Mouse (Mus musculus) small intestine, adult 2 months (tissue): ENCODE data around the gene Mcu. TPM values are rescaled to one million over a fixed set of nuclear protein-coding genes. Genes with fewer than 3 reads are reported as not detected.

Experiments used
- H3K27ac ChIP-seq: fragments of 200-500 bp; 2 replicates; pipeline ENCODE4 v1.5.1; 2012; ENCODE audit warnings: low read depth, low read length, control low read depth, inconsistent platforms; ENCODE audit not compliant: insufficient read depth
- H3K27me3 ChIP-seq: fragments of 200-500 bp; 2 replicates; pipeline ENCODE4 v1.6.1; 2012; ENCODE audit warnings: mild to moderate bottlenecking, moderate library complexity, low read length, inconsistent platforms; ENCODE audit not compliant: control insufficient read depth, insufficient read depth
- H3K36me3 ChIP-seq: fragments of 200-500 bp; 2 replicates; pipeline ENCODE4 v1.6.1; 2012; ENCODE audit warnings: mild to moderate bottlenecking, low read length, control low read depth, inconsistent platforms; ENCODE audit not compliant: control insufficient read depth, insufficient read depth
- H3K4me1 ChIP-seq: fragments of 200-500 bp; 2 replicates; pipeline ENCODE4 v1.6.1; 2012; ENCODE audit warnings: low read length, inconsistent platforms, mixed read lengths; ENCODE audit not compliant: control insufficient read depth, insufficient read depth, insufficient read length
- H3K4me3 ChIP-seq: fragments of 200-500 bp; 2 replicates; pipeline ENCODE4 v1.5.1; 2012; ENCODE audit warnings: low read depth, mild to moderate bottlenecking, control low read depth, inconsistent platforms, low read length, moderate library complexity
- CTCF ChIP-seq: fragments of 200-500 bp; IDR thresholded peaks from 2 replicates; pipeline ENCODE4 v1.5.1; 2012; ENCODE audit warnings: low read depth, mild to moderate bottlenecking, control low read depth, inconsistent platforms, low read length, moderate library complexity, mixed read lengths; ENCODE audit not compliant: insufficient replicate concordance, insufficient read length; ENCODE audit errors: extremely low read depth
- POLR2A ChIP-seq: fragments of 200-500 bp; IDR thresholded peaks from 2 replicates; pipeline ENCODE4 v1.6.1; 2012; ENCODE audit warnings: low read depth, mild to moderate bottlenecking, control low read depth, inconsistent platforms, low read length, moderate library complexity
- WGBS: fragments of 180-500 bp; shearing (Covaris S2); methylation state at CpG from one replicate; pipeline ENCODE4 v1.1.7; 2018; 5-methylcytosine and 5-hydroxymethylcytosine counted together
- polyA plus RNA-seq: library from polyadenylated mRNA; depleted of rRNA; stranded (reverse); fragments of >200 nt; gene quantifications from 2 replicates; pipeline ENCODE4 v1.2.3, GENCODE M21; 2012

Mcu gene
- polyA plus RNA-seq, 1 experiment, result 87.5 TPM

DNA sequence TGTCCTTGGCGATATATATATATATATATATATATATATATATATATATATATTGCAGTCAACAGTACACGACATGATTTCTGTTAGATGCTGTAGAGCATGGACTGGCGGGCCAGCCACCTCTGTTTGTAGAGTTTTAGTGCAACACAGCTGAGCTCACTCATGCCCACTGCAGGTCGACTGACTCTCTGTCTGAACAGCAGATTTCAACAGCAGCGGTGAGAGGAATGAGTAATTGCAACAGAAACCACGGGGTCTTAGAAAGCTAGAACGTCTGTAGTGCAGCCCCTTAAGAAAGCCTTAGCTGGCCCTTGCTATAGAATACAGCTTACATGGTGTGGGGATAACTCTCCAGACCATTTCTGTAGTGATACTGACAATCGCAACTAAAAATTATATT is 121.6 kb downstream of the Mcu start:
- WGBS, result 81% methylated on average over 8 of the region's 8 CpGs
- Histone ChIP-seq H3K4me1 (no peaks in the 10 kb centered on the region), H3K36me3 (peaks cover 5% of the 10 kb centered on the region), H3K27me3 (no peaks in the 10 kb centered on the region), H3K27ac (no peak overlapping the region), H3K4me3 (no peak overlapping the region)
- no peak for TF ChIP-seq CTCF

DNA sequence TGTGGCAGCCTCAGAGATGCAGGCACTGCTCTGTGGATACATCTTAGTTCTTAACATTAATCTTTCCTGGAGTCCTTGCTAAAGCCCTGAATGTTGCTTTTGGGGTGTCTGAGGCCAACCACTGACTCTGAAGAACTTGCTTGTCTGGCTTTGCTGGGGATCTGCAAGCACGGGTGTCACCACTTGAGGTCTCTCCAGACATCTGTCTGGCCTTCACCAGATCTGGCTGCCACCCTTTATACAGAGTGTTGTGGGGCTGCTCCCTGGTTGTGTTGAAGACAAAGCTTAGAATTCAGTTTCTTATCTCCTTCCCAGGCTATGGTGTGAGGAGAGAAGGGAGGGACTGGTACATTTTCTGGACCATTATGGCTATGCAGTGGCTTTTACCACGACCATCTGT is 122.4 kb downstream of the Mcu start:
- no peaks in the 10 kb centered on the region for H3K4me1 ChIP-seq
- peaks cover 13% of the 10 kb centered on the region for H3K36me3 ChIP-seq
- no peak for TF ChIP-seq CTCF
- no peak for TF ChIP-seq POLR2A
- 20% methylated on average over 2 of the region's 2 CpGs for WGBS
- no peak overlapping the region for H3K4me3 ChIP-seq
- no peak overlapping the region for H3K27ac ChIP-seq
- H3K27me3 ChIP-seq, result no peaks in the 10 kb centered on the region

DNA sequence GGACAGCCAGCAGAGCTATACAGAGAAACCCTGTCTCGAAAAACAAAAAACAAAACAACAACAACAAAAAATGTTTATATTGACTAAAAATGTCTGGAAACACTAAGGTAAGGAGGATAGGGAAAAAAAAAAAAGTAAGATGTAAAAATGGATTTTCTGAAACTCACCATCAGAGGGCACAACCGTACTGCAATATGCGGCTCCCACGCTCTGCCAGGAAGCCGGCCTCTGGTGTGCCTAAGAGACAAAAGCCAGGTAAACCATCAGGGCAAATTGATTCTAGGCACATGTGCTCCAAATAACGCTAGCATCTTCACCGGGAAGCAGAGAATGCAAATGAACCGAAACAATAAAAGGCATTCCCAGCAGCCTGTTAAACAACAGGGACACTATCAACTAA is 125.6 kb downstream of the Mcu start:
- Histone ChIP-seq H3K36me3 (peaks cover 21% of the 10 kb centered on the region), H3K4me1 (no peaks in the 10 kb centered on the region), H3K4me3 (no peak overlapping the region), H3K27me3 (no peaks in the 10 kb centered on the region), H3K27ac (no peak overlapping the region)
- WGBS, result 86% methylated on average over 8 of the region's 8 CpGs
- TF ChIP-seq CTCF, result 0 out of 2 replicates have a peak, but pooled peaks have one; percentile 21
- TF ChIP-seq POLR2A, result no peak

DNA sequence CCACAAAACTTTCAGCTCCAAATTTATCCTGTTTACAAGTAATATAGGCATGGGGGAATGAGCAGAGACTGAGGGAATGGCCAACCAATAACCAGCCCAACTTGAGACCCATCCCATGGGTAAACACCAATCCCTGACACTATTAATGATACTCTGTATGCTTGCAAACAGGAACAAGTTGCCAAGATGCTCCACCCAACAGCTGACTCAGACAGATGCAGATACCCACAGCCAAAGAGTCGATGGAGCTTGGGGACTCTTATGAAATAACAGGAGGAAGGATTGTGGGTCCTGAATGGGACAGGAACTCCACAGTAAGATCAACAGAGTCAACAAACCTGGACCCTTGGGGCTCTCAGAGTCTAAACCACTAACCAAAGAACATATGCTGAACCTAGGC is 127.1 kb downstream of the Mcu start:
- Histone ChIP-seq H3K27me3 (no peaks in the 10 kb centered on the region), H3K27ac (no peak overlapping the region), H3K36me3 (peaks cover 21% of the 10 kb centered on the region), H3K4me1 (peaks cover 6% of the 10 kb centered on the region; the same call in 1 of the 2 replicates), H3K4me3 (no peak overlapping the region)
- WGBS, result 72% methylated on average over 1 of the region's 1 CpGs
- TF ChIP-seq CTCF, result no peak
- TF ChIP-seq POLR2A, result no peak

DNA sequence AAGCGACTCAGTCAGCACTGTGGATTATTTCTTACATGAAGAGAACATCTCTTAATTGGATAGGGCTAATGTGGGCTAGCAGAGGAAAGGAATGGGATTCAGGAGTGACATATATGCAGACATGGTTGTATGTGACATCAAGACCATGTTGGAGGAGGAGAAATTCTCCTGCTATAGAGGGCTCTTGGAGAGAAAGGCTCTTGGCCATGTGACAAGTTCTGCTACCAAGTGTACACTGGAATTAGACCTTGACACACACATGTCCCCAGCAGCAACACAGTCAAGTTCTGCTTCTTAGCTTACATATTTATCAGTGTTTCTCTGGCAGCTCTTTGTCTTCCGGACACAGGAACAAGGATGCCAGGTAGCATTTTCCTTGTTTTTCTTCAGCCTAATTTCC is 129.1 kb downstream of the Mcu start:
- no peak for TF ChIP-seq CTCF
- no peak for TF ChIP-seq POLR2A
- Histone ChIP-seq H3K36me3 (peaks cover 21% of the 10 kb centered on the region), H3K4me3 (no peak overlapping the region), H3K27ac (no peak overlapping the region), H3K27me3 (no peaks in the 10 kb centered on the region), H3K4me1 (peaks cover 7% of the 10 kb centered on the region; the same call in 1 of the 2 replicates)
- WGBS, result 90% methylated on average over 2 of the region's 2 CpGs

DNA sequence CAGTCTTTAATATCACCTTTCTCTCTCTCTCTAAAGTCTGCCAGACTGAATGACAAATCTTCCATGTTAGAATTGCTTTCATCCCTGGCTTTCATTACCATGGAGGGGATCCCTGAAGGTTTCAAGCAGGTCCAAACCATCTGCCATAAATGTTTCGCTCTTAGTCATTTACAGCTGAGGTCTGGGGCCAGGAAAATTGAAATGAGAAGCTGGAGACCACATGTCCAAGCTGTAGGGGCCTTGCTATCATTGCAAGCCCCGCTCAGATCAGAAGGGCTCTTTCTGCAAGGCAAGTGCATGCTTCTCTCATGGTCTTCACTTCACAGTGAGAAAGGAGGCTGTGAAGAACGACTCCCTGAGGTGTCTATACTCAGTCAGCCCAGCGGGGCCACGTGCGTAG is 132.2 kb downstream of the Mcu start:
- peaks cover 14% of the 10 kb centered on the region for H3K36me3 ChIP-seq
- WGBS, result 90% methylated on average over 6 of the region's 6 CpGs
- H3K27me3 ChIP-seq, result no peaks in the 10 kb centered on the region
- no peak overlapping the region for H3K27ac ChIP-seq
- H3K4me3 ChIP-seq, result no peak overlapping the region
- no peak for TF ChIP-seq CTCF
- H3K4me1 ChIP-seq, result peaks cover 7% of the 10 kb centered on the region; the same call in 1 of the 2 replicates

DNA sequence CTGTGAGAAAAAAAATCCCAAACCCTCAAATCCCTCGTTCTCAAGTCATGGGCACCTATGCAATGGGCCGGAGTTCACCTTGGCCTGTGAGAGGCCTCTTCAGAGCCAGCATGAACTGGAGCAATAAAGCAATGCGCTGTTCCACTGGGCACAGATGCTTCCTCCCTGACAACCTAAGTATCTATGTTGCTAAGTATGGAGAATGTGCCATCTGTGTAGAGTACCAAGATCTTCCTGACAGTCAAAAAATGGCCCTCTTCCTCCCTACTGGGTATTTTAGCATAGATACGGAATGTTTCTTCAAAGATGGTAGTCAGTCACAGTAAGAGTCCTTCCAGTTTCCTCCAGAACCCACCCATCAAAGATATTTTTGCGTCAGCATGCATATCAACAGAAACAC is 135.1 kb downstream of the Mcu start:
- Histone ChIP-seq H3K36me3 (peaks cover 5% of the 10 kb centered on the region), H3K27me3 (no peaks in the 10 kb centered on the region), H3K27ac (no peak overlapping the region), H3K4me3 (no peak overlapping the region), H3K4me1 (peaks cover 7% of the 10 kb centered on the region; the same call in 1 of the 2 replicates)
- 94% methylated on average over 5 of the region's 5 CpGs for WGBS
- TF ChIP-seq POLR2A (no peak), CTCF (no peak)

DNA sequence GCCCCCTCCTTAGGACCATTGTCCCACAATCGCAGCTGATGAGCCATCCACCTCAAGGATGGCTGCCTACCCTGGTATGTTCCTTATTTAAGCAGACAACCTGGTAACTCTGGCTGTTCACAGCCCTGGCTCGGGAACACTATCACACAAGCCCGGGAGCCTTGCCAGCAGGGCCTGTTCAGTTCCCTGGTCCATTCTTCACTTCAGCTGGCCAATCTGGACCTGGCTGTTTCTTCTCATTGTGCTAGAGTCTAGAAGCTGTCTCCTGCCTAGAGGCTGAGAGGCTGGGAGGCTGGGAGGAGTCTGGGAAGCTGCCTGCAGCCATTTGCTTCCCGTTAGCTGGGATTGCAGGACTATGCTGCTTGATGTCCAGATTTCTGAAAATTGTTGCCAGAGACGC is 146.0 kb downstream of the Mcu start:
- H3K27me3 ChIP-seq, result no peaks in the 10 kb centered on the region
- TF ChIP-seq CTCF, result no peak
- TF ChIP-seq POLR2A, result no peak
- 71% methylated on average over 5 of the region's 5 CpGs for WGBS
- no peak overlapping the region for H3K4me3 ChIP-seq
- H3K4me1 ChIP-seq, result no peaks in the 10 kb centered on the region
- H3K36me3 ChIP-seq, result peaks cover 19% of the 10 kb centered on the region
- H3K27ac ChIP-seq, result no peak overlapping the region
